Mouse (Mus musculus) ovary, adult 18-20 months (tissue): Measurements from ENCODE around the gene Popdc3.
A peak's percentile ranks its signal among the peaks of the same experiment; 100 is the strongest.
"Not testable (repeated sequence)": the region's sequence is repeated elsewhere in the genome, so short reads cannot be mapped to it uniquely, and the experiment has no call there.

ENCODE experiments used
- DNase-seq: peaks from one replicate; pipeline ENCODE4 v3.0.0; 2022; ENCODE audit warnings: low spot score, mixed read lengths

The Popdc3 gene

DNA sequence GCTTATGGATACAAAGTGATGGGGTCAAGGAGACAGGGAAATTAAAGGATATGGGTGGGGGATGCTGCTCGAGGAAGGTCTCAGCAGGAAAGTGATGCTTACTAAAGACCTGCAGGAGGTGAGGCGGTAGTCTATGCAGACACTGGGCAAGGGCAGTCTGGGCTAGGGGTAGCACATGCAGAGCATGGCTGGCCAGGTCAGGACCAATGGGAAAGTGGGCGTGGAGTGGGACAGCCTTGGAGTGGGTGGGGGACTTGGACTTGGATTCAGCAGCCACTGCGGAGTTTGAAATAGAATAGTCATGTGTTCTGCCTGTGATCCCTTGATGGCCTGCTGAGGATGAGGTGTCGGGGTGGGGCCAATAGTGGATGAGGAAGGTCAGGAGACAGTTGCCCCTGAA lies 141.0 kb downstream of the Popdc3 start:
- DNase-seq: no peak

DNA sequence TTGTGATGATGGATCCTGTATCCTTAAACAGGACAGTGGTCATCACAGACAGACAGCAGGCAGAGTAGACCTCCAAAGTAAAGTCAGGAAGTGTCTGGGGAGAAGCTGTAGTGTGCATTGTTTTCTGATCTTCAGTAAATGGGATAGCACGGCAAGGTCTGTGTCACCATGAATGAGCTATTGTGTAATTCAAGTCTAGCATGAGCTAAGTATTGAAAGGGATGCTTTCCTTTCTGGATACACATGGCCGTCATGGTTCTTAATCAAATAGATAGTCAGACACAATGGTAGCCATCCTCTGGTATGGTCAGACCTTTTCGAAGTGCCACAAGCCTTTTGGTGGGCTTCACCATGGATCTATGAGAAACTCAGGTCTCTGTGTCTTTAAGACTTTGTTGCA lies 142.4 kb downstream of the Popdc3 start:
- no peak for DNase-seq

DNA sequence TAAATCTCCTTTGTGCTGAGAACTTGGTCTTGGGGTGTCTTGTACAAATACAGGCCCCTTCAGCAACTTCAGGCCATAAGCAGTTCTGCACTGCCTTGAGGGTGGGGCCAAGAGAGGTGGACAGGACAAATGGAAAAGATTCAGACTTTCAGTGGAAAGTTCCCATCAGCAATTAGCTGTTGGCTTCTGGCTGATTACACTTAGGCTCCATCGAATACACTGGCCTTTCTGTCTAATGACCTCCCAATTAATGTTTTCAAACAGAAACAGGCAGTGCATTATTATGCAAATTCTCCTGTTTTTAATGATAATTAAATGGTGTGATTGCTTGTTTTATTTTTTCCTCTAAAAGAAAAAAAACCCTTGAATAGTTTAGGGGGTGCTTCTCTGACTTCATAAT lies 146.3 kb downstream of the Popdc3 start:
- DNase-seq: no peak

DNA sequence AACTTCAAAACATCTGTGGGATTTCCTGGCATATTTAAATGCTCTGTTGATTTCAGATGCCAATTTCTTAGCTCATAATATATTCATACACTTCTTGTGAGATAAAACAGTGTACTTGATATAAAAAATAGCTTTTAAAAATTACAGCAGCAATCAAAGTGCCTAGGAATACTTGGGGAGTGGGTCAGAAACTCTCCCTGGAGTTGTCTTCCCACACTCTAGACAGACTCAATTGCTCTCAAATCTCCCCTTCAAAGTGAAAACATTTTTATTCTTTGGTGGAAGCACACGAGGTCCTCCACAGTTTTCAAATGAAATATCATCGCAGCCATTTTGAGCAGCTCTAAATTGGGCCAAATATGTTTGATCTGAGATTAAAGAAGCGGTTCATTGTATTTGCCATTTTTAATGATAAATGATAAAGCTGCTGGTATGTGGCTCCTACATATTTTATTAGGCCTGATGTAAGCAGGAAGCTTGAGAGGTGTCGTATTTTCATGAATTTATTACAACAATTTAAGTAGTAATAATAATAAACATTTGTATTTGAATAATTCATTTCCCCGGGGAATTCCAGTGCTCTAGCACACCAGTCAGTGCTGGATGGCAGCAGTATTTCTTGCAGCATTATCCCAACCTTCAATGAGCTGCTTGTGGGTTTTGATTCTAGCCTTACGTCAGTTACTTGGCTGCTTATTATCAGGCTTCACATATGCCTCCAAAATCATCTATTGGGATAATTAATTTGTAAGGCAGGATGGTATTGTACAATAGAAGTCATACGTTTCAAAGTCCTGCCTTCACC lies 150.5 kb downstream of the Popdc3 start:
- DNase-seq: no peak

DNA sequence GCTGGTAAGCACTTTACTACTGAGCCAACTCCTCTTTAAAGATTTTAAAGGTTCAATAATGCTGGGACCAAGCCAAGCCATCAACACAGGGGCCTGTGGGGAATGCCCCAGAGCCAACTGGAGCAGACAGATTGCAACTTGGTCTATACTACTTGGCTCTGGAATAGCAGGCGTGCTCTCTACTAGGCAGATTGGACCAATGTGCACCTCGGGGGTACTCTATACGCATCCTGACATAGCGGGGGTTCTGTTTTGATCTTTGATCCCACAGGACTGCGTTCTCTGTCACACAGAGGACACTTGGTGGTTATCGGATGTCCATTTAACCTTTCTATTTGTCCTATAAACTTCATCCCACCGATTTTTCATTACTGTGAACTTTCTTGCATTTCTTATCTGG lies 157.0 kb downstream of the Popdc3 start:
- no peak for DNase-seq

DNA sequence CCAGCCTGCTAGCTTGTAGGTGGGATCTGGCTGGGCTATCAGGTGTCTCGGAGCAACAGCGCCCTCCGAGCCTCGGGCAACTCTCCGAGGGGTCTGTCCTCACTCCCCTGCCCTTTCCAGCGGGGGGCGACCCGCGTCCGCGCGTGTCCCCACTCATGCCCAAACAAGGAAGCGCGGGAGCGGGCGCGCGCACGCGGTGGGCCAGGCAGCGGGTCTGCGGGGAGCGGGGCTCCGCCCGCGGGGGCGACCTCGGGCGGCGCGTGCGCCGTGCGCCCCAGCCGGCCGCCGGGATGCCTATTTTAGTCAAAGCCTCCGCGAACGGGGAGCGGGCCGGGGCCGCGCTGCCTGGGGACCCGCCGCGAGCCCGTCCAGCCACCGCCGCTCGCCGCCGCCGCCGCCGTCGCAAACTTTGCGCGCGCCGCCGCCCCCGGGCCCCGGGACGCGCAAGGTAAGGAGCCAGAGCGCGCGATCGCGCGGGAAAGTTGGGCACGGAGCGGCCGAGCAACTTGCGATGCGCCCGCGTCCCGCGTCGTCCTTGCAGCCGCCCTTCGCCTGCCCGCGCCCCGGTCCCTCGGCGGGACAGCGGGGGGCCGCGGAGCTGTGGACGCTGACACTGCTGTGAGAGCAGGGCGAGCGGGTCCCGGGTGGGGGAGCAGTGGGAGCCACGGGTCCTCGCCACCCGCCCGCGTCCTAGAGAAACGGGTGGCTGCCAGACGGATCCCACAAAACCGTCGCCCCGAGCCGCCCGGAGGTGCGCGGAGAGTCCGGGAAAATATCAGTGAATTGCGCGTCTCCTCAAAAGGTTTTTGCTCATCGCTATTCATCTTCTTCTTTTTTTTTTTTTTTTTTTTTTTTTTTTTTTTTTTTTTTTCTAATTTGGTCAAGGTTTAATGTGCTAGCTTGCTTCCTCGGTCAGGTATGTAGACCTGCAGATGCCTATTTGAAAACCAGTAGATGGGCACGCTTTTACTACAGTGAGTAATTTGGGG lies 157.8 kb downstream of the Popdc3 start, which contains the start of gene Bves:
Gene Bves (plus strand): TSS at position 339 of the 989 bp plus-strand sequence.
- DNase-seq: peak; percentile 15

DNA sequence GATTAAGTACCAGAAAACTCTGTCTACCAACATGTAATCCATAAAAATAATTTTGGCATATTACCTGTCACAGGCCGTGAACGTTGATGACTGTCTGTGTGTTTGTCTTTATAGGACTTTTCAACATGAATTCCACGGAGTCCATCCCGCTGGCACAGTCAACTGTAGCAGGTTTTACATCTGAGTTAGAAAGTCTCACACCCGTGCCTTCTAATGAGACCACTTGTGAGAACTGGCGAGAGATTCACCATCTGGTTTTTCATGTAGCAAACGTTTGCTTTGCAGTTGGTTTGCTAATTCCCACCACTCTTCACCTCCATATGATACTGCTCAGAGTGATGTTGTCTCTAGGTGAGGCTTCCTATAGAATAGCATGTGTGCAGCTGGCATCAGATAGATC lies 161.2 kb downstream of the Popdc3 start:
- no peak for DNase-seq

DNA sequence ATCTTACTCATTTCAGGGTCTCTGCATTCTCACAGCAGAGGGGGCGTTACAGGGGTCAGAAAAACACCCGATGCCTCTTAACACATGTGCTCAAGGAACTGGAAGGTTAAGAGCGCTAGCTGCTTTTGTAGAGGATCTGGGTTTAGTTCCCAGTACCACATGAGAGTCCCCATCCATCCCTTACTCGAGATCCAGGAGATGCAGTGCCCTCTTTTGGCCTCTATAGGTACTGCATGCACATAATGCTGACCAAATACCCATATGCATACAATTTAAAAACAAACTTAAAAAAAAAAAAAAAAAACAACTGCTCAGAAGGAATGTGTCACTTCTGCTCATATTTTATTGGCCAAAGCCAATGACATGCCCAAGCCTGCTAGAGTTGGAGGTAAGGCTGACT lies 166.5 kb downstream of the Popdc3 start:
- DNase-seq: no peak

DNA sequence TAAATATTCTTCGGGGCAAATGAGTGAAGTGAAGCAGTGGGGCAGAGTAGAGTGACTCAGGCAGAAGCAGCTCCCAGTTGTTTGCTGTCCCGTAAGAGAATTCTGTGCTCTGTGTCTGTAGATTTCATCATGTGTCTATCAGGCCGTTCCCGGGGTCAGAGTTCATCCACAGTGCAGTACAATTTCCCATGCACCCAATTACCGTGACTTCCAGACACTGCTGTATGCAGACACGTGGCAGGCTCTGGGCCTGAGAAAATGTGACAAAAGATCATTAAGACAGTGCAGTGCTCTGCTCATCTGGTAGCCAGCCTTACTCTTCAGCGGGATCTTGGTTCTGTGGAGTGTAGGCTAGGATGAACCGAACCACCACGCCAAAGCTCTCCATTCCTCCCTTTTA lies 167.3 kb downstream of the Popdc3 start:
- DNase-seq: no peak

DNA sequence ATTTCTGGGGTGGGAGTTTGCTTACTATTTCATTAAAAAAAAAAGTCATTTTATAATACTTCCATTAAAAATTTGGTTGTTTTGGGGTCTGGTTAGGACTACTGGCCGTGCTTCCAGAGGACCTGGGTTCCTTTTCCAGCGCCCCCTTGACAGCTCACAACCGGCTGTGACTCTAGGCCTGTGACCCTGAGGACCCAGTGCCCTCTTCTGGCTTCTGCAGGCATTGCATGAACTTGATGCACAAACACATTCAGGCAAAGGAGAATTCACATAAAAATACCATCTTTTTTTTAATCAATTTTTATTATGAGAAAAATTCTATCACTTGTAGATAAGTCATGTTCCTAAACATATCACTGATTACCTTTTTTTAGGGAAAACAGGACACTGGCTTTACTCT lies 170.2 kb downstream of the Popdc3 start:
- DNase-seq: not testable (repeated sequence)

DNA sequence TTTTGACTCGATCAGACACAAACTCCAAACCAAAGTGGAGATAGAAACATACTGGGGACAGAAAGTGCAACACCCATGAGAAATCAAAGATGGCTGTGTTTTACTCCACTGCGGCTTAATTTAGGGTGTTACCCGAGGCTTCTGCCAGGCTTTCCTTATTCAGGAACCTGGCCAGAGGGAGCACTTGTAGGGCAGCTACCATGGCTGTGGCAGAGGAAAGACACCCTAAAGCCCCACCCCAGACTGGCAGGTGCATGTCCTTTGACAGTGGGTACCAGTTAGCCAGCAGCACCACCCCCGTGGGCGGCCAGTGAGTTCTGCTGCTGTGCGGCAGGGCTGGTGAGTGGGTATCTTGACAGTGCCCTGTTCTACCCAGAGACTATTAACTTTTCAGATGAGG lies 178.2 kb downstream of the Popdc3 start:
- DNase-seq: no peak

DNA sequence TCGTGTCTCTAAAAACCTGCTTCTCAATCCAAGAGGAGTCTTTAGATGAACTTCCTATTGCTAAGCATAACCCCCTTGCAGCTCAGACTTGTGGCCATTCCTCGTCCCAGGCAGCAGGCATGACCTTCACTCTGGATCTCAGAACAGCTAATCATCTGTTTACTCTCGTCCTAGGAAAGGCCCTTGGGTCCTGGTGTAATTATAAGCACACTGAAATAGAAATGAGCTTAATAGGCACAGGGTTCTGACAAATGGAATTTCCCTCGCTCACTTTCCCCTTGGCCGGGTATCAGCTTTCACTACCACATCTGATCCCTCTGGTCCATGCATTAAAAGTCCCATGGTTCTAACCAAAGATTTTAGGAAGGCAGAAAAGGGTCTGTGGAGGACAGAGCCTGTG lies 185.5 kb downstream of the Popdc3 start:
- peak; percentile 7 for DNase-seq

DNA sequence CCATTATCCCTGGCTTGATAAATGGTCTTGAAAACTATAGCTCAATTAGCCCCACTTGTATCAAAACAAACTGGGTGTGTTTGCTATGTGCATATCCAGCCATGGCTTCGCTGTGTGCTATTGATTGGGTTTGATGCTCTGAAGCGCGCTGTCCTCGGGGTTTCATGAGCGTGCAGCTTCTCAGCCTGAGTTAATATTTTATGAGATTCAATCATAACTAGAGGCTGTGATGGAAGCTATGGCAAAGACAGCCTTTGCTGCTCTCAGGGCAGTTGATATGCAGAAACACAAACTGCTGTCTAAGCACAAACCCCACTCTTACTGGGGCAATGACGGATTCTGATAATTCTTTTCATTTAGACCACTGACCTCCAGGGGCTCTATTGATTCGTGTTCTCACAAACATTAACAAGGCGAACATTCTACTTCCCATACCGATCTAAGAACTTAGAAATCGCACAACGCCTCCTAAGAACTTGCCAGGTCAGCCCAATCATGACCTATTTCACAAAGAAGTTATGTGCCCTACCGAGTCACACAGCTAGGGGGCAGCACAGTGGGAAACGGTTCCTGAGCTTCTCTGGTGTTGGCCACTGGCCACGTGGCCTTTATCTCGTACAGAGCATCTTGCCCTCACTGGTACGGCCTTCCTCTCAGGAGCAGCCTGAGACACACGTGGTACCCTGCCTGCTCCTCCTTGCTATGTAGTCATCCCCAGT lies 189.2 kb downstream of the Popdc3 start:
- DNase-seq: no peak
